Mouse (Mus musculus): ENCODE data around the gene Il17rb. TPM values are rescaled to one million over a fixed set of nuclear protein-coding genes. Genes with fewer than 3 reads are reported as not detected.

Il17rb gene
- polyA plus RNA-seq, 1 experiment from 2014 or later, result 0.60 TPM

DNA sequence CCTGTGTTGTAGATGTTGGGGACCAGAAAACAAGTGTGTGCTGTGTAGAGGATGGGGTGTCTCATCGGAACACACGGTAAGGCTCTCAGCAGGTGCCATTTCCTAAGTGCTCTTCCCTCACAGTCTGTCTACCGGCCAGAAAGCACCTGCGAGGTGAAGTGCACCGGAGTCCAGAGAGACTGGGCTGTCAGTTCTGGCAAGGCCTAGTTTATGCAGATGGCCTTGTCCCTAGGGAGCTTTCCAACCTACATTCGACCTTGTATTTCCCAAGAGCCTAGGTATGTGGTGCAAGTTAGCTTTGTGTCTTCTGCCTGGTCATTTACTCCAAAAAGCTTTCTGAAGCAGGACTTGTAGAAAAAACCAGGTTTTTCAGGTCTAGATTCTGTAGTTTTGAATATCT is 21.4 kb downstream of the Il17rb start:
- Histone ChIP-seq H3K4me3 (ENCODE audit: low read depth, low read length) (no peak overlapping the region), H3K36me3 (ENCODE audit: control insufficient read depth, insufficient read depth, low read length) (peaks cover 77% of the 10 kb centered on the region), H3K9me3 (replicated peaks; ENCODE audit: control insufficient read depth, low read length) (no peaks in the 10 kb centered on the region), H3K9ac (ENCODE audit: low read depth, low read length) (no peak overlapping the region), H3K27ac (ENCODE audit: low read depth, low read length) (no peak overlapping the region), H3K4me1 (ENCODE audit: control insufficient read depth, insufficient read depth, low read length) (no peaks in the 10 kb centered on the region), H3K4me2 (no peak overlapping the region), H3K27me3 (ENCODE audit: control insufficient read depth, insufficient read depth, low read length) (no peaks in the 10 kb centered on the region)
- ATAC-seq (replicated peaks; ENCODE audit: insufficient number of reproducible peaks, low FRiP score, low TSS enrichment), result no peak
- WGBS (ENCODE audit: insufficient replicate concordance), result 95% methylated on average over 6 of the region's 6 CpGs

DNA sequence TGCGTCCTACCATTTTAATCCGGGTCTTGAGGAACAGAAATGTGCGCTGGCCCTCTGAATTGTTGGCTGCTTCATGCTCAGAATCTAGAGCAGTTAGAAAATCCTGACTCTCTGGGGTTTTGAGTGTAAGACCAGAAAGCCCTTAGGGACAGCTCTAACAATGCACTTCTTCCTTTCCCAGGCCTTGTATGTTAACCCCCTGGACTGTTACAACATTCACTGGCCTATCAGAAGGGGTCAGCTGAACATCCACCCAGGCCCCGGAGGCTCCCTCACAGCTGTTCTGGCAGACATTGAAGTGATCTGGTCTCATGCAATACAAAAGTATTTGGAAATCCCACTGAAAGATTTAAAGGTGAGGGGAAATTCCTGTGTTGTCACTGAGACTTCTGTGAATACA is 22.6 kb downstream of the Il17rb start:
- H3K9me3 ChIP-seq (replicated peaks; ENCODE audit: control insufficient read depth, low read length), result no peaks in the 10 kb centered on the region
- no peak overlapping the region for H3K9ac ChIP-seq (ENCODE audit: low read depth, low read length)
- ATAC-seq (replicated peaks; ENCODE audit: insufficient number of reproducible peaks, low FRiP score, low TSS enrichment), result no peak
- no peaks in the 10 kb centered on the region for H3K27me3 ChIP-seq (ENCODE audit: control insufficient read depth, insufficient read depth, low read length)
- H3K36me3 ChIP-seq (ENCODE audit: control insufficient read depth, insufficient read depth, low read length), result peaks cover 82% of the 10 kb centered on the region
- H3K27ac ChIP-seq (ENCODE audit: low read depth, low read length), result no peak overlapping the region
- H3K4me3 ChIP-seq (ENCODE audit: low read depth, low read length), result no peak overlapping the region
- no peaks in the 10 kb centered on the region for H3K4me1 ChIP-seq (ENCODE audit: control insufficient read depth, insufficient read depth, low read length)
- no peak overlapping the region for H3K4me2 ChIP-seq
- 94% methylated on average over 4 of the region's 4 CpGs for WGBS (ENCODE audit: insufficient replicate concordance)

DNA sequence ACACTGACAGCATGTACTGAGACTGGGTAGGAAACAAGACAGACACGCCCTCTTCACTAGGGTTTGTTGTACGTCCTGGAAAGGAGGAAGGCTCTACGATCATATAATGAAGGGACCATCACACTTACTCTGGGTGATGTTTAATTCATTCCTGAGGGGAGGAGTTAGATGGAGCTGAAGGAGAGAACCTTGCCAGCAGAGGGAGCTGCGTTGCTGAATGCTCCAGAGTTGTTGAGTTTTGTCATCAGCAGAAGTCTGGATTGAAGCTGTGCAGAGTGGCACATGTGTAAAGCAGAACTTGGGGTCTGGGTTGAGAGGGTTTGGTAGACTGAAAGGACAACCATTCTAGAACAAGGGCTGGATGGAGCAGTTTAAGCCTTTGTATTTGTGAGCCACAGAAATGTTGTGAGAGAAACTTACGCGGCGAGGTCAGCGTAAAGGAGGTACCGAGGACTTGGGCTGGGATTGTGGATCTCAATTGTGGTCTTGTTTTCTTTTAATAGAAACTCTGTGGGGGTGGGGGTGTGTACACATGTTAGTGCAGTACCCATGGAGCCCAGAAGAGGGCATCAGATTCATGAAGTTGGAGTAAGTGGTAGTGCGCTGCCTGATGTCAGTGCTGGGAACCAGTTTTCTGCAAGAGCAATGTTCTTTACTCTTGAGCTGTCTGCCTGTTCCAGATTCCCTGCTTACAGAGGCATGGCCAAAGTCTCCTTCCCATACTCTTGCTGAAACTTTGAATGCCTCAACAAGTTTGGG is 28.1 kb downstream of the Il17rb start:
- H3K4me3 ChIP-seq (ENCODE audit: low read depth, low read length), result no peak overlapping the region
- 0 out of 2 replicates have a peak, but pooled peaks cover 2% of the 10 kb centered on the region for H3K4me1 ChIP-seq (ENCODE audit: control insufficient read depth, insufficient read depth, low read length)
- H3K27ac ChIP-seq (ENCODE audit: low read depth, low read length), result no peak overlapping the region
- 93% methylated on average over 10 of the region's 10 CpGs for WGBS (ENCODE audit: insufficient replicate concordance)
- no peaks in the 10 kb centered on the region for H3K9me3 ChIP-seq (replicated peaks; ENCODE audit: control insufficient read depth, low read length)
- peaks cover 47% of the 10 kb centered on the region for H3K36me3 ChIP-seq (ENCODE audit: control insufficient read depth, insufficient read depth, low read length)
- no peak overlapping the region for H3K4me2 ChIP-seq
- no peaks in the 10 kb centered on the region for H3K27me3 ChIP-seq (ENCODE audit: control insufficient read depth, insufficient read depth, low read length)
- ATAC-seq (replicated peaks; ENCODE audit: insufficient number of reproducible peaks, low FRiP score, low TSS enrichment), result no peak
- H3K9ac ChIP-seq (ENCODE audit: low read depth, low read length), result no peak overlapping the region

DNA sequence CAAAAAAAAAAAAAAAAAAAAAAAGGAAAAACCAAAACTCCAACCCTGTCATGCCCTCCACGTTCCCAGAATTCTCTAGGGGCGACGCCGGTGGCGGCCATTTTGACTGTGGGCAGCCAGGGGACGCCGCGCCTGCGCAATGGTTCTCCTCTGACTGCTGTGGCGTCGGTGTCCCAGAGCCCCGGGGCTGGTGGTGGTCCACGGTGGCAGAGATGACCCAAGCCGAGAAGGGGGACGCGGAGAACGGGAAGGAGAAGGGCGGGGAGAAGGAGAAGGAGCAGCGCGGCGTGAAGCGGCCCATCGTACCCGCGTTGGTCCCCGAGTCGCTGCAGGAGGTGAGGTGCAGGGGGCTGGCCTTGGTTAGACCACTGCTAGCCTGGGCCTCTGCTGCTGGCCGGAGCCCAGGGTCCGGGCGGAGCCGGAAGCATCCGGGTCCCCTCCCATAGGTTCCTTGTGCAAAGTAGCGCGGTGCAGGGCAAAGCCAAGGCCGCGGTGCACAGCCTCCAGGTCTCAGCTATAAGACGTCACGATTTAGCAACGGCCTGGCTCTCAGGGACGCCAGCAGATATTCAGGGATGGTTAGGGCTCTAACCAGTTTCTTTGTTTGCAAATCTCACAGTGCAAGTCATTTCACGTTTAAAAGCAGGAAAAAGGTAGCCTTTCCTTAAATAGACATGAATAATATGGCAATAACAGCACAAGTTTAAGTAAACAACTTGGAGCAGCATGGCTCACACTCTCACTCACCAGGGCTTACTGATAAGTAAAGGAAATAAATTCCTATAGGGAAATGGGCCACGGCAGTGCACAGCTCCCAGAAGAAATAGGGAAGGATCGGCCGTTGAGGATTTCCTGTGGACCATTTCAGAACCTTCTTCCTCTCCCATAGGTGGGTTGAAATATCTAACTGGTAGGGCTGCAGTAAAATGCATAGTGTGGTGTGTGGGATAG is 30.2 kb downstream of the Il17rb start, which contains the start of gene Actr8:
TSS of gene Actr8 (plus strand) at position 84 of the 951 bp plus-strand sequence.
- H3K9me3 ChIP-seq (replicated peaks; ENCODE audit: control insufficient read depth, low read length), result no peaks in the 10 kb centered on the region
- H3K4me3 ChIP-seq (ENCODE audit: low read depth, low read length), result peak within 1 kb of the TSS; percentile 81
- H3K4me2 ChIP-seq, result peak within 1 kb of the TSS; percentile 83
- peak within 1 kb of the TSS; percentile 90 for H3K27ac ChIP-seq (ENCODE audit: low read depth, low read length)
- peak within 1 kb of the TSS; percentile 94 for H3K9ac ChIP-seq (ENCODE audit: low read depth, low read length)
- WGBS (ENCODE audit: insufficient replicate concordance), result 2% methylated on average over 44 of the region's 44 CpGs
- 0 out of 2 replicates have a peak, but pooled peaks cover 2% of the 10 kb centered on the region for H3K4me1 ChIP-seq (ENCODE audit: control insufficient read depth, insufficient read depth, low read length)
- ATAC-seq (replicated peaks; ENCODE audit: insufficient number of reproducible peaks, low FRiP score, low TSS enrichment), result peak; percentile 97
- peaks cover 41% of the 10 kb centered on the region for H3K36me3 ChIP-seq (ENCODE audit: control insufficient read depth, insufficient read depth, low read length)
- no peaks in the 10 kb centered on the region for H3K27me3 ChIP-seq (ENCODE audit: control insufficient read depth, insufficient read depth, low read length)

DNA sequence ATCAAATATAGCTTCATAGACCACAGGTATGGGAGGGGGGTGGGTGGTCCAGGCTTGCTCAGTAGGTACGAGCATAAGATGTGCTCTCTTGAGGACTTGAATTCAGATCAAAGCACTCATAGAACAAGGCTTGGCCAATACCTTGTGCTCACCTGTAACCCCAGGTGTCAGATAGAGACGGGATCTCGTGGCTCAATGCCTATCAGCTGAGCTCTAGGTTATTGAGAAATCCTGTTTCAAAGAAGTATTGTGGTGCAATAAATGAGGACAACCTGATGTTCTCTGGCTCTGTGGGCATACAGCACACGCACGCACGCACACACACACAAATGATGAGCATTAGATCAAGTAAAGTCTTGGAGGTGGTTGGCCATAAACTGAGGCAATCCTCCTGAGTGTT is 31.8 kb downstream of the Il17rb start:
- Histone ChIP-seq H3K27me3 (ENCODE audit: control insufficient read depth, insufficient read depth, low read length) (no peaks in the 10 kb centered on the region), H3K9me3 (replicated peaks; ENCODE audit: control insufficient read depth, low read length) (no peaks in the 10 kb centered on the region), H3K4me2 (no peak overlapping the region), H3K9ac (ENCODE audit: low read depth, low read length) (no peak overlapping the region), H3K4me3 (ENCODE audit: low read depth, low read length) (no peak overlapping the region), H3K4me1 (ENCODE audit: control insufficient read depth, insufficient read depth, low read length) (0 out of 2 replicates have a peak, but pooled peaks cover 2% of the 10 kb centered on the region), H3K27ac (ENCODE audit: low read depth, low read length) (no peak overlapping the region), H3K36me3 (ENCODE audit: control insufficient read depth, insufficient read depth, low read length) (peaks cover 35% of the 10 kb centered on the region)
- WGBS (ENCODE audit: insufficient replicate concordance), result 93% methylated on average over 6 of the region's 6 CpGs
- no peak for ATAC-seq (replicated peaks; ENCODE audit: insufficient number of reproducible peaks, low FRiP score, low TSS enrichment)

DNA sequence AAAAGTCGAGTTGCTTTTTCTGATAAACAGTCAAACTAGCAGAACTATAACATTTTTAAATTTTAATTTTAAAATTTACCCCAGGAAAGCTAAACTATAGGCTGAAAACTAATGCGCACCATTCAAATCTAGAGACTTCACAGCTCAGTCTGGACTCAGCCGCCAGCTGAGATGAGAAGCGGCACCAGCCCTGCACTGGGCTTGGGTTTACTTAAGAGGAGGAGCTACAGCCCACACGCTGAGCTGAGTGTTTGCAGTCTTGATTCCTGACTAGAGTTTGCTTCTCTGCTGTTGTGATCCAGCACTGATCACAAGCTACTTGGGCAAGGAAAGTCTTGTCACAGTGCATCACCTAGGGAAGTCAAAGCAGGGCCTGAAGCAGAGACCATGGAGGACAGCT is 36.7 kb downstream of the Il17rb start:
- Histone ChIP-seq H3K4me1 (ENCODE audit: control insufficient read depth, insufficient read depth, low read length) (peaks cover 6% of the 10 kb centered on the region), H3K4me2 (no peak overlapping the region), H3K9me3 (replicated peaks; ENCODE audit: control insufficient read depth, low read length) (no peaks in the 10 kb centered on the region), H3K9ac (ENCODE audit: low read depth, low read length) (no peak overlapping the region), H3K36me3 (ENCODE audit: control insufficient read depth, insufficient read depth, low read length) (peaks cover 24% of the 10 kb centered on the region), H3K4me3 (ENCODE audit: low read depth, low read length) (no peak overlapping the region), H3K27me3 (ENCODE audit: control insufficient read depth, insufficient read depth, low read length) (no peaks in the 10 kb centered on the region), H3K27ac (ENCODE audit: low read depth, low read length) (no peak overlapping the region)
- no peak for ATAC-seq (replicated peaks; ENCODE audit: insufficient number of reproducible peaks, low FRiP score, low TSS enrichment)
- WGBS (ENCODE audit: insufficient replicate concordance), result 76% methylated on average over 5 of the region's 5 CpGs

DNA sequence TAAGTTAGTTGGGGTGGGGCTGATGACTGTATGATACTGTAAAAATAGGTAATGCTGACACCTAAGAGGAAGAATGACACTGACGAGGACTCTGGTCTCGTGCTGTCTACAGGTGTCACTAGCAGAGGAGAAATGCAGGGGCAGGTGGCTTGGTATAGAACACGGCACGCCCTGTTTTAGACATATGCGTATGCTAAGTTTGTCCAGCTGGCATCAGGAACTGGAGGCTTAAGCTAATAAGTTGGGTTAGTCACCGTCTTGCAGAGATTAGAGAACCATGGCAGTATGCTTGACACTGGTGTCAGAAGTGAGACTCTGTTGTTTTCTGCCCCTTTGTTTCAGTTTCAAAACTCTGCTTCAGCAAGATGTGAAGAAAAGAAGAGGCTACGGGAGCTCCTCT is 37.2 kb downstream of the Il17rb start:
- H3K36me3 ChIP-seq (ENCODE audit: control insufficient read depth, insufficient read depth, low read length), result peaks cover 24% of the 10 kb centered on the region
- H3K27ac ChIP-seq (ENCODE audit: low read depth, low read length), result no peak overlapping the region
- ATAC-seq (replicated peaks; ENCODE audit: insufficient number of reproducible peaks, low FRiP score, low TSS enrichment), result no peak

DNA sequence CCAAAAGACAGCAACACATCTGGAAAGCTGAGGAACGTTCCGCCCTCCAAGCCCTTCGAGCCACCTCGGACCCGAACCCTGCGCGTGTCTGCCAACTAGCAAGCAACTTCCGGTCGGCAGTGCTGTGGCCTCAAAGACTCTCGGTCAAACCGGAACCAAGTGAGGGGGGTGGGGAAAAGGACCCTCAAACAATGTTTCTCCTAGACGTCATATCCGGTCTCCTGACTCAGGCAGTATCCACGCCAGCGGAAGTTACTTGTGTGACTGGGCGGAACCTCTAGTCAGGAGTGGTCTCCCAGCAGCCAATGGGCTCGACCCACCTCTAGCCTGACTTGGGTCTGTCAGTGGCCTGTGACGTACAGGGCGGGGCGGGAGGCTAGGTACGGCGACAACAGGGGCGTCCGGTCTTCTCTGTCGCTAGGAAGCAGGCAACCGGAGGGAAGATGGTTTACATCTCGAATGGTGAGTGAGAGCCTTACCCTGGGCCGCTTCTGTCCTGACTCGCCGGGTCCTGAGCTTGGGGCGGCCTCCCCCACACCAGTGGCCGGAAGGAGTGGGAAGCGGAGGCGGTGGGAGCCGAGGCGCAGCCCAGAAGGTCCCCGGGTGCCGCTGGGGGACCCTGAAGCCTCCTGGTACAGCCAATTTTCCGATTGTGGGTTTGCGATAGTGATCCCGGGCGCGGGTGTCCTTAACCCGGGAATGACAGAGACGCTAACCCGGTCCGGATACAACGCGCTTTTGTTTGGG is 40.4 kb downstream of the Il17rb start, which contains the start of gene Selenok:
TSS of gene Selenok (plus strand) at position 234 of the 747 bp plus-strand sequence.
- peak within 1 kb of the TSS; percentile 75 for H3K27ac ChIP-seq (ENCODE audit: low read depth, low read length)
- H3K9ac ChIP-seq (ENCODE audit: low read depth, low read length), result peak within 1 kb of the TSS; percentile 93
- peak within 1 kb of the TSS; percentile 81 for H3K4me3 ChIP-seq (ENCODE audit: low read depth, low read length)
- under 1% methylated on average over 49 of the region's 49 CpGs for WGBS (ENCODE audit: insufficient replicate concordance)
- peak within 1 kb of the TSS; percentile 75 for H3K4me2 ChIP-seq
- peak; percentile 100 for ATAC-seq (replicated peaks; ENCODE audit: insufficient number of reproducible peaks, low FRiP score, low TSS enrichment)
- no peaks in the 10 kb centered on the region for H3K27me3 ChIP-seq (ENCODE audit: control insufficient read depth, insufficient read depth, low read length)
- peaks cover 14% of the 10 kb centered on the region for H3K36me3 ChIP-seq (ENCODE audit: control insufficient read depth, insufficient read depth, low read length)
- no peaks in the 10 kb centered on the region for H3K9me3 ChIP-seq (replicated peaks; ENCODE audit: control insufficient read depth, low read length)
- H3K4me1 ChIP-seq (ENCODE audit: control insufficient read depth, insufficient read depth, low read length), result peaks cover 6% of the 10 kb centered on the region

More for the DNA sequence above, 37.2 kb downstream of the Il17rb start:
- Histone ChIP-seq H3K9ac (ENCODE audit: low read depth, low read length) (no peak overlapping the region), H3K4me1 (ENCODE audit: control insufficient read depth, insufficient read depth, low read length) (peaks cover 6% of the 10 kb centered on the region), H3K4me3 (ENCODE audit: low read depth, low read length) (no peak overlapping the region), H3K4me2 (no peak overlapping the region), H3K9me3 (replicated peaks; ENCODE audit: control insufficient read depth, low read length) (no peaks in the 10 kb centered on the region), H3K27me3 (ENCODE audit: control insufficient read depth, insufficient read depth, low read length) (no peaks in the 10 kb centered on the region)
- 89% methylated on average over 7 of the region's 7 CpGs for WGBS (ENCODE audit: insufficient replicate concordance)
